Mouse (Mus musculus) limb, embryonic 11.5 days (tissue): ENCODE data around the gene Mfap3. TPM values are rescaled to one million over a fixed set of nuclear protein-coding genes. Genes with fewer than 3 reads are reported as not detected.

Experiments used
- ATAC-seq: fragments of 200-750 bp; cut with Nextera tagmentation; 2 replicates; pipeline ENCODE4 v1.8.0; 2017; ENCODE audit warnings: low read depth; ENCODE audit not compliant: insufficient number of reproducible peaks, low FRiP score, low TSS enrichment
- DNase-seq: peaks from one replicate; pipeline ENCODE4 v3.0.0-alpha.2; 2015; ENCODE audit warnings: low spot score
- H3K27ac ChIP-seq: fragments of 300-500 bp; sonication (generic); replicated peaks from 2 replicates; pipeline ENCODE4 v1.5.1; 2014; ENCODE audit warnings: low read depth, mild to moderate bottlenecking, low read length
- H3K27me3 ChIP-seq: fragments of 300-500 bp; sonication (generic); 2 replicates; pipeline ENCODE4 v1.6.1; 2014; ENCODE audit warnings: mild to moderate bottlenecking, low read length, mixed read lengths; ENCODE audit not compliant: control insufficient read depth, insufficient read depth
- H3K36me3 ChIP-seq: fragments of 300-500 bp; sonication (generic); 2 replicates; pipeline ENCODE4 v1.6.1; 2014; ENCODE audit warnings: mild to moderate bottlenecking, low read length, moderate library complexity, mixed read lengths; ENCODE audit not compliant: control insufficient read depth, insufficient read depth
- H3K4me1 ChIP-seq: fragments of 300-500 bp; sonication (generic); 2 replicates; pipeline ENCODE4 v1.6.1; 2014; ENCODE audit warnings: low read length, mixed read lengths; ENCODE audit not compliant: control insufficient read depth, insufficient read depth
- H3K4me2 ChIP-seq: fragments of 300-500 bp; sonication (generic); 2 replicates; pipeline ENCODE4 v1.6.1; 2014; ENCODE audit warnings: low read depth, mild to moderate bottlenecking, moderate library complexity; ENCODE audit not compliant: severe bottlenecking
- H3K4me3 ChIP-seq: fragments of 300-500 bp; sonication (generic); 2 replicates; pipeline ENCODE4 v1.5.1; 2014; ENCODE audit warnings: low read depth, low read length
- H3K9ac ChIP-seq: fragments of 300-500 bp; sonication (generic); 2 replicates; pipeline ENCODE4 v1.6.1; 2014; ENCODE audit warnings: mild to moderate bottlenecking, low read length
- H3K9me3 ChIP-seq: fragments of 300-500 bp; sonication (generic); 2 replicates; pipeline ENCODE4 v1.6.1; 2016; ENCODE audit warnings: low read length; ENCODE audit not compliant: control insufficient read depth
- WGBS: fragments of 180-500 bp; shearing (Covaris S2); extraction: QIAGEN DNeasy Blood & Tissue Kit; methylation state at CpG from one replicate; pipeline ENCODE4 v1.1.7; 2014; 5-methylcytosine and 5-hydroxymethylcytosine counted together
- polyA plus RNA-seq: library from polyadenylated mRNA; unstranded; fragments of >200 nt; fragmentation: Nextera tagmentation; extraction: Ambion mirVana; gene quantifications from 2 replicates; pipeline ENCODE4 v1.2.1, GENCODE M21; 2014

The Mfap3 gene
- polyA plus RNA-seq, 1 experiment from 2014 or later = 53.4 TPM

- Histone ChIP-seq H3K27me3 (no peaks in the 10 kb centered on the region), H3K9ac (no peak overlapping the region), H3K4me2 (no peak overlapping the region), H3K27ac (no peak overlapping the region), H3K4me1 (0 out of 2 replicates have a peak, but pooled peaks cover 2% of the 10 kb centered on the region), H3K9me3 (no peaks in the 10 kb centered on the region), H3K4me3 (no peak overlapping the region), H3K36me3 (no peaks in the 10 kb centered on the region)
- DNase-seq (no peak), ATAC-seq (no peak)
- 72% methylated on average over 12 of the region's 12 CpGs for WGBS
These were observed 46.1 kb downstream of the Mfap3 start for GRCm38 (mm10) chr11:57564564-57564963.

GRCm38 (mm10) chr11:57566091-57567035, 47.9 kb downstream of the Mfap3 start:
- 48% methylated on average over 18 of the region's 18 CpGs for WGBS
- Histone ChIP-seq H3K27me3 (no peaks in the 10 kb centered on the region), H3K9me3 (no peaks in the 10 kb centered on the region), H3K4me2 (no peak overlapping the region), H3K9ac (no peak overlapping the region), H3K36me3 (no peaks in the 10 kb centered on the region), H3K4me3 (no peak overlapping the region), H3K4me1 (0 out of 2 replicates have a peak, but pooled peaks cover 2% of the 10 kb centered on the region), H3K27ac (no peak overlapping the region)
- ATAC-seq (no peak), DNase-seq (no peak)

- 96% methylated on average over 2 of the region's 2 CpGs for WGBS
- ATAC-seq = no peak
These were observed 50.6 kb downstream of the Mfap3 start for GRCm38 (mm10) chr11:57568950-57569490.

GRCm38 (mm10) chr11:57571035-57571434, 52.6 kb downstream of the Mfap3 start:
- no peaks in the 10 kb centered on the region for H3K9me3 ChIP-seq
- H3K4me2 ChIP-seq = no peak overlapping the region
- 0 out of 2 replicates have a peak, but pooled peaks cover 2% of the 10 kb centered on the region for H3K4me1 ChIP-seq
- no peak overlapping the region for H3K9ac ChIP-seq
- H3K4me3 ChIP-seq = no peak overlapping the region
- H3K27ac ChIP-seq = no peak overlapping the region
- no peak for ATAC-seq
- H3K27me3 ChIP-seq = no peaks in the 10 kb centered on the region
- WGBS = 92% methylated on average over 3 of the region's 3 CpGs
- DNase-seq = no peak
- H3K36me3 ChIP-seq = no peaks in the 10 kb centered on the region

More at GRCm38 (mm10) chr11:57568950-57569490, 50.6 kb downstream of the Mfap3 start:
- no peak for DNase-seq
- H3K9ac ChIP-seq = no peak overlapping the region
- H3K27ac ChIP-seq = no peak overlapping the region
- no peak overlapping the region for H3K4me2 ChIP-seq
- H3K4me1 ChIP-seq = no peaks in the 10 kb centered on the region
- H3K27me3 ChIP-seq = no peaks in the 10 kb centered on the region
- H3K4me3 ChIP-seq = no peak overlapping the region
- H3K36me3 ChIP-seq = no peaks in the 10 kb centered on the region
- H3K9me3 ChIP-seq = no peaks in the 10 kb centered on the region

- Histone ChIP-seq H3K4me2 (no peak overlapping the region), H3K9me3 (no peaks in the 10 kb centered on the region), H3K4me3 (no peak overlapping the region), H3K36me3 (no peaks in the 10 kb centered on the region), H3K9ac (no peak overlapping the region), H3K27ac (no peak overlapping the region), H3K27me3 (no peaks in the 10 kb centered on the region), H3K4me1 (0 out of 2 replicates have a peak, but pooled peaks cover 2% of the 10 kb centered on the region)
- WGBS = 58% methylated on average over 14 of the region's 14 CpGs
- no peak for DNase-seq
- ATAC-seq = no peak
These were observed 55.3 kb downstream of the Mfap3 start for GRCm38 (mm10) chr11:57573686-57574274.

GRCm38 (mm10) chr11:57576871-57577515, 58.5 kb downstream of the Mfap3 start:
- ATAC-seq = no peak
- H3K9me3 ChIP-seq = no peaks in the 10 kb centered on the region
- H3K4me3 ChIP-seq = no peak overlapping the region
- H3K27ac ChIP-seq = no peak overlapping the region
- H3K9ac ChIP-seq = no peak overlapping the region
- H3K36me3 ChIP-seq = no peaks in the 10 kb centered on the region
- 0 out of 2 replicates have a peak, but pooled peaks cover 2% of the 10 kb centered on the region for H3K4me1 ChIP-seq
- no peaks in the 10 kb centered on the region for H3K27me3 ChIP-seq
- WGBS = 87% methylated on average over 6 of the region's 6 CpGs
- H3K4me2 ChIP-seq = no peak overlapping the region
- DNase-seq = no peak

GRCm38 (mm10) chr11:57582818-57583635, 64.6 kb downstream of the Mfap3 start:
- H3K4me3 ChIP-seq = no peak overlapping the region
- no peaks in the 10 kb centered on the region for H3K9me3 ChIP-seq
- H3K4me2 ChIP-seq = no peak overlapping the region
- no peak overlapping the region for H3K27ac ChIP-seq
- no peak for DNase-seq
- no peaks in the 10 kb centered on the region for H3K36me3 ChIP-seq
- H3K4me1 ChIP-seq = no peaks in the 10 kb centered on the region
- no peak for ATAC-seq
- WGBS = 23% methylated on average over 10 of the region's 10 CpGs
- no peaks in the 10 kb centered on the region for H3K27me3 ChIP-seq
- H3K9ac ChIP-seq = no peak overlapping the region
